Mouse (Mus musculus) thymus, postnatal 0 days (tissue): Measurements from ENCODE around the gene Stxbp5. TPM values are rescaled to one million over a fixed set of nuclear protein-coding genes. Genes with fewer than 3 reads are reported as not detected.

Source experiments
- DNase-seq: peaks from one replicate; pipeline ENCODE4 v3.0.0-alpha.2; 2015; ENCODE audit warnings: low spot score
- polyA plus RNA-seq: library from polyadenylated mRNA; unstranded; fragments of >200 nt; fragmentation: Nextera tagmentation; extraction: Ambion mirVana; gene quantifications from 2 replicates; pipeline ENCODE4 v1.2.1, GENCODE M21; 2015

Stxbp5 gene
- polyA plus RNA-seq, 1 experiment from 2014 or later = 6.6 TPM

- DNase-seq = no peak
These were observed 41.4 kb downstream of the Stxbp5 start for GRCm38 (mm10) chr10:9859476-9859875.

- DNase-seq = no peak
These were observed 43.0 kb downstream of the Stxbp5 start for GRCm38 (mm10) chr10:9857850-9858249.

GRCm38 (mm10) chr10:9856792-9857191 lies 44.1 kb downstream of the Stxbp5 start:
- DNase-seq = no peak

GRCm38 (mm10) chr10:9846408-9846807 lies 54.5 kb downstream of the Stxbp5 start:
- DNase-seq = no peak

- no peak for DNase-seq
These were observed 61.5 kb downstream of the Stxbp5 start for GRCm38 (mm10) chr10:9839408-9839807.

- no peak for DNase-seq
These were observed 65.9 kb downstream of the Stxbp5 start for GRCm38 (mm10) chr10:9834986-9835385.

- DNase-seq = no peak
These were observed 67.9 kb downstream of the Stxbp5 start for GRCm38 (mm10) chr10:9832937-9833336.

GRCm38 (mm10) chr10:9829744-9830143 lies 71.1 kb downstream of the Stxbp5 start:
- DNase-seq = no peak

- peak; percentile 8 for DNase-seq
These were observed 79.6 kb downstream of the Stxbp5 start for GRCm38 (mm10) chr10:9821299-9821698.

GRCm38 (mm10) chr10:9818574-9818973 lies 82.3 kb downstream of the Stxbp5 start:
- DNase-seq = no peak

GRCm38 (mm10) chr10:9813926-9814325 lies 87.0 kb downstream of the Stxbp5 start:
- no peak for DNase-seq

GRCm38 (mm10) chr10:9807596-9807995 lies 93.3 kb downstream of the Stxbp5 start:
- DNase-seq = no peak

GRCm38 (mm10) chr10:9805341-9805740 lies 95.5 kb downstream of the Stxbp5 start:
- DNase-seq = no peak

GRCm38 (mm10) chr10:9803126-9803525 lies 97.8 kb downstream of the Stxbp5 start:
- no peak for DNase-seq

- no peak for DNase-seq
These were observed 99.3 kb downstream of the Stxbp5 start for GRCm38 (mm10) chr10:9801571-9801970.

- no peak for DNase-seq
These were observed 101.8 kb downstream of the Stxbp5 start for GRCm38 (mm10) chr10:9799085-9799484.

GRCm38 (mm10) chr10:9796429-9796828 lies 104.5 kb downstream of the Stxbp5 start:
- DNase-seq = no peak

GRCm38 (mm10) chr10:9794429-9794828 lies 106.5 kb downstream of the Stxbp5 start:
- DNase-seq = no peak

- no peak for DNase-seq
These were observed 109.9 kb downstream of the Stxbp5 start for GRCm38 (mm10) chr10:9790947-9791346.

- DNase-seq = no peak
These were observed 114.4 kb downstream of the Stxbp5 start for GRCm38 (mm10) chr10:9786461-9786860.

GRCm38 (mm10) chr10:9785651-9786050 lies 115.2 kb downstream of the Stxbp5 start:
- no peak for DNase-seq

GRCm38 (mm10) chr10:9779864-9780263 lies 121.0 kb downstream of the Stxbp5 start:
- no peak for DNase-seq

- no peak for DNase-seq
These were observed 130.6 kb downstream of the Stxbp5 start for GRCm38 (mm10) chr10:9770261-9770660.

GRCm38 (mm10) chr10:9763831-9764230 lies 137.0 kb downstream of the Stxbp5 start:
- DNase-seq = no peak
